Mouse (Mus musculus) CD4-positive, CD25-positive, alpha-beta regulatory T cell, adult 4 months (primary cell): ENCODE measurements around the gene Rpain. TPM values are rescaled to one million over a fixed set of nuclear protein-coding genes. Genes with fewer than 3 reads are reported as not detected.

ENCODE experiments used
- ATAC-seq: one replicate; pipeline ENCODE4 v1.8.0; 2017
- polyA plus RNA-seq, 2 experiments: library from polyadenylated mRNA; unstranded; fragments of 100-300 nt; shearing (Covaris generic); gene quantifications; one replicate each; pipeline ENCODE4 v1.2.1; 2017

The Rpain gene
- polyA plus RNA-seq, 2 experiments from 2014 or later: 70.1 to 90.2 TPM

DNA sequence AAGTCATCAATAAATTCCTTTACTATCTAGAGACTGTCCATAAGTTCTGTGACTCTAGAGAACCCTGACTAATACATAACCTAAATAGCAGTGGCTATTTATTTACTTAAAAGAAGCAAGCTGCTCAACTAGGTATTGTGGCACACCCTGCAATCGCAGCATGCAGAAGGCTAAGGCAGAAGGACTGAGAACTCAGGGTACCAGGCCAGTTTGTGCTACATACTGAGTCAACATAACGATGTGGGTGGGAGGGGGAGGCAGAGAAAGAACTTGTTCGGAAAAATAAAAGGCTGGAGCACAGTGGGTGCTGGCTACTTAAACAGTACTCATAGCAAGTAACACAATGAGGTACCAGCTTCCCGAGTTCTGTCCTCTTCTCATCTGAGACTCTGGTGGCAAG, 31.2 kb downstream of the Rpain start:
- no peak for ATAC-seq

DNA sequence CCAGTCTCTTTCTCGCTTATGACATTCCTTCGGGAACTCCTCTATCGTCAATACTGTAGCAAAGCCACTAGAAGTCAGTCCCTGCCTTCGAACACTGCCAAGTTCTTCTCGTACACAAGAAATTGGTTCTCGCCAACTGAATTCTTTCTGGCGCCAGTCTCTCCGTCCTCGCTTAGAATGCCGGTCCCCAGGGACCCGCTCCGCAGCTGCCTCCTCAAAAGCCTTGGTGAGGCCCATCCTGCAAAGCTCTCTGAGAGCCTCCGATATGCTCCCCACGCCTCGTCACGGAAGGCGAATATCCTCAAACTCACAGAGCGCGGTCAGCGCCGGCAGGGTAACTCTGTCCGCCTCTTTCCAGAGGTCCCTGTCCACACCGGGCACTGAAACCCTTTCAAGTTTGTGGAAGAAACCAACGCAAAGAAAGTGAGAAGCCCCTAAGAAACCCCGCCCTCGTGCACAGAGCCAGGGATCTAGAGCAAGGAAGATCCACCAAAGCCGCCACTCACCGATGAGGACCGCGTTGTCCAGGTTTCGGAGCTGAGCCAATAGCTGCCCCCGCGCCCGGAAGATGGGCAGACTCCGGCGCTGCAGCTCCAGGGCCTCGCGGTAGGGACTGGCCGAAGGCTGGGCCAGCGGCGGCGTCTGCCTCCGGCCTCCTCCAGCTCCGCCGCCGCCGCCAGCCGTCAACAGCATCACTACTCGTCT, 33.8 kb downstream of the Rpain start:
- ATAC-seq: peak; percentile 24

DNA sequence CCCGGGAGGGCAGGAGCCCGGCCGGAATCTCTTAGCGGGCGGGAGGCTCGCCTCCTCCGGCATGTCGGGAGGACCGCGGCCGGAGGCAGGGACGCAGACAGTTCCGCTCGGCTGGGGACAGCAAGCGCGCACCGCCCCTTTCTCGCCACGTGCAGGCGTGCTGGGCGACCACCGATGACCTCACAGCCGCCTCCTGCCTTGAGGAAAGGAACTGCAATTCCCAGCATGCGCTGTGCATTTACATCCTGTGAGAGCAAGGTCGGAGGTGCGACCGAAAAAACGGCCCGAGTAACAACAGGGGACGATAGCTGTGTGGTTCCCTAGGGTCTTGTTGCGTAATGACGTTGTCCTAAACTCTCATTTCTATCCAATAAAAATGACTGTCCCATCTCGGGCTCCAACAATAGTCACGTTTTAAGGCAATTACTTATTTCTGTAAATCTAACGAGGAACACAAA, 34.3 kb downstream of the Rpain start, which contains the start of gene Dhx33:
Gene Dhx33 (minus strand): TSS at position 122 of the 458 bp plus-strand sequence.
- ATAC-seq: peak; percentile 96

GRCm38 (mm10) chr11:71005046-71005445, 35.0 kb downstream of the Rpain start:
- no peak for ATAC-seq

DNA sequence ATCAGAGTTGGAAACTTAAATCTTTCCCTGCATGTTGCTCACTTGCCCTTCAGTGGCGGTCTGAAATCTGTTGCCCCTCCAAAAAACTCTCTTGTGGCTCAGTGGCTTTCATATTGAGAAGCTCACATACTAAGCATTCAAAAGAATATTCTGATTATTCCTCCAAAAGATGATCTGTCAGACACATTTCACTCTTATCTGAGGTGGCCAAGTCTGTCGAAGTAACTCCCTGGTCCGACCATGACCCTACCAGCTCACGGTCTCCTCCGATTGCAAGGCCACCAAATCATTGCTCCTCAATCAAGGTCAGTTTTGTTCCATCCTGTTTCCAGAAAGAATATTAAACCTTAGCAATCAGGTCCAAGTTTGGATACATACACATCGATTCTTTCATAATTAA, 37.0 kb downstream of the Rpain start:
- ATAC-seq: no peak

- ATAC-seq: no peak
Observed at GRCm38 (mm10) chr11:71007831-71008230, 37.8 kb downstream of the Rpain start.

DNA sequence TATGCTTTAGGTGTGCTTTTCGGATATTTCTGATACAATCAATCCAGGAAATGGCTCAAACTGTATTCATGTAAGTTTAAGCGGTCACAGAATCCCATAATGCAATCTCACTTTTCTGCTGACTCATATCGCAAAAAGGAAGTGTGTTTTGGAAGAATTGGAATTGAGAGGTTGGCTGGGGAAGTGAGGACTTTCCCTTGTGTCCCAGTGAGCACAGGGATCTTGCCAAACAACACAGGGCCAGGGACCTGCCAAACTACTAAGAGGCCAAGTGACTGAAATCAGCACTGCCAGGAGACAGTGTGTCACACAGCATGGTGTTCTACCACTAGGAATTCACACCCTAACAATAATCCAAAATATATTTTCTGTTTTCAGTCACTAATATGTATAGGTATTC, 38.3 kb downstream of the Rpain start:
- no peak for ATAC-seq

DNA sequence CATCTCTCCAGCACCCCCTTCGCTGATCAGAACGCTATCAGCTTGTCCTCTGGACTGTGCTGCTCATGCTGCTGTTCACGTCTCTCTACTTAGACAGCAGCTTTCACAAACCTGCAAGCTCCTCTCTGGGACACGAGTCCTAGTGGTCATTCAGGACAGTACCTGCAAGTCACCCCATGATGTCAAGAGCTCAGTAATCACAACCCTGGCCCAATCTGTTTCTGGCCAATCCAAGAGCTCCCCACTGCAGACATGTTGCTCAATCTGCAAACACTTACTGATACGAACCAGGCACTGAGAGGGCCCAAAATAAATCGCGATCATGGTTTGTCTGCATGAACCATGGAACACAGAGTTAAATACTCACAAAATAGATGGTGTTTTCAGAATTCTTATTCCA, 42.7 kb downstream of the Rpain start:
- no peak for ATAC-seq

DNA sequence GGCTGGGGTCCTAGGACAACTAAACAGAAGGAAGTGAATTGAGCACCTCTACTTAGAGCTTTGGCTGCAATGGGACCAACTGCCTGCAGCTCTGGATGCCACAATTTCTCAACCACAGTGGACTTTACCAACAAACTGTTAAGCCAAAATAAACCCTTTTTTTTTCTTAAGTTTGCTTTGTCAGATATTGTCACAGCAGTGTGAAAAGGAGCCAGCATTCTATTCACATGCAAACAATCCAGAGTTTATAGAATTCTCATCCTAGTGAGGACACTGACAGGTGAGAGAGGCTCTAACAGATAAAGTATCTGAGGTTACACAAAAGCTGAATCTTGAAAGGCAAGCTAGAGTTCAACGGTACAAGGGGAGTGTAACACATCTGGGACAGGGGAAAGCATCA, 47.0 kb downstream of the Rpain start:
- no peak for ATAC-seq

GRCm38 (mm10) chr11:71018416-71019200, 48.6 kb downstream of the Rpain start:
- ATAC-seq: no peak

DNA sequence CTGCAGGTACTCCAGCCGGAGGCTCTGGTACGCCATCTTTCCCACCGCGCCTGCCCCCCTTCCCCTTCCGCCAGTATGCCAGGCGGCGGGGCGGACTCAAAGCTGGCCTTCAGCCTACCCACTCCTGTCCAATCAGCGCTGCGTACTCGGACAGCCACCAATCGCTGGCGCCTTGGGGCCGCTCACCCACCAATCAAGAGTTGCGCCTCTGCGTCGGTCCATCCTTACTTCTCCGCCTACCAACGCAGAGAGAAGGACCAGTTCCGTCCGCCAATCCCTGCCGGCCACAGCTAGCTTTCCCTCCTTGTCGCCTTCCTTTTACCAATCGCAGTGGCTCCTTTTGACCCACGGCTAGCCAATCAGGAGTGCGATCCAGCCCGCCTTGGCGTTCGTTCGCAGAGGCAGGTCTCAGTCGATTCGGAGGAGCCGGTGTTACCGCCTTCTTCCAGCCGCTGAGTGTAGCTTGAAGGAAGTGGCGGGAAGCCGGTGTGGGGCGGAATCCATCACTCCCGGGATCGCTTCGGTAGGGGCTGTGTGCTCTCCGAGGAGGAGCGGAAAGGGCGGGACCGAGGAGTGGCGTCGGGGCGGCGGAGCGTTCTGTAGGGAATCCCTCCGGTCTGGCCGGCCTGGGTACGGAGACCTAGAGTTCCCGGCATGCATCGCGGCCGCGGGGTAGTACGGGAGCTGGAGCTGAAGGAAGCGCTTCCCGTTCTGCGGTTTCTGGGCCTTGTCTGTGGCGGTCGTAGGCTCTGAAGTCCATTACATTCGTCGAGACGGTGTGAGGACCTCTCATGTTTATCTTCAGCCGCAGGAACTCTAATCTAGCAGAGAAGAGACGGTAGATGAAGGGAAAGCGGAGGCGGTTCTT, 49.4 kb downstream of the Rpain start, which contains the start of the genes Mis12 and Derl2:
Gene Mis12 (plus strand): TSS at position 411 of the 868 bp plus-strand sequence.
Gene Derl2 (minus strand): TSS at position 641 of the 868 bp plus-strand sequence.
- peak; percentile 95 for ATAC-seq

Other genes with a start within 250 kb of the Rpain start
- gene Zfp3, start 206.0 kb upstream of the Rpain start, polyA plus RNA-seq: 1 to 10 TPM; 4.0 to 5.3 TPM
- gene Scimp, start 157.6 kb upstream of the Rpain start, polyA plus RNA-seq: under 1 TPM in 1 of 2 experiments, not detected in 1; 0.81 TPM
- gene Rabep1, start 125.4 kb upstream of the Rpain start, polyA plus RNA-seq: 10 to 100 TPM in 1 of 2 experiments, 1 to 10 TPM in 1; 8.5 to 10.9 TPM
- gene Nup88, start 240 bp upstream of the Rpain start, polyA plus RNA-seq: 10 to 100 TPM; 71.4 to 92.7 TPM
- 10 to 100 TPM in 1 of 2 experiments, 1 to 10 TPM in 1; 3.7 to 16.3 TPM for gene C1qbp, start 12.8 kb downstream of the Rpain start, polyA plus RNA-seq
- gene Dhx33, start 34.2 kb downstream of the Rpain start, polyA plus RNA-seq: 1 to 10 TPM; 5.0 to 6.0 TPM
- gene Mis12, start 49.4 kb downstream of the Rpain start, polyA plus RNA-seq: 10 to 100 TPM; 18.8 to 24.4 TPM
- gene Derl2, start 49.6 kb downstream of the Rpain start, polyA plus RNA-seq: 100 to 1,000 TPM; 121 to 138 TPM
- gene 6330403K07Rik, start 63.3 kb downstream of the Rpain start, polyA plus RNA-seq: 10 to 100 TPM in 1 of 2 experiments, 1 to 10 TPM in 1; 9.6 to 10.8 TPM
- gene Nlrp1a, start 174.5 kb downstream of the Rpain start, polyA plus RNA-seq: under 1 TPM; 0.17 to 0.67 TPM